Mouse (Mus musculus) kidney, adult 8-10 months (tissue): Measurements from ENCODE around the gene Haao.

Source experiments
- DNase-seq, 2 experiments: peaks; one replicate each; pipeline ENCODE4 v3.0.0; 2022

Haao gene

GRCm38 (mm10) chr17:83830616-83831292 lies 17.0 kb downstream of the Haao start:
- no peak for DNase-seq

- DNase-seq, result no peak
Observed at GRCm38 (mm10) chr17:83829356-83829755, 18.4 kb downstream of the Haao start.

GRCm38 (mm10) chr17:83823835-83824234 lies 23.9 kb downstream of the Haao start:
- DNase-seq, result no peak

- DNase-seq, result no peak
Observed at GRCm38 (mm10) chr17:83821876-83822275, 25.9 kb downstream of the Haao start.

- DNase-seq, result no peak
Observed at GRCm38 (mm10) chr17:83820701-83821100, 27.1 kb downstream of the Haao start.

GRCm38 (mm10) chr17:83819503-83819902 lies 28.3 kb downstream of the Haao start:
- no peak for DNase-seq

- no peak for DNase-seq
Observed at GRCm38 (mm10) chr17:83816996-83817395, 30.8 kb downstream of the Haao start.

GRCm38 (mm10) chr17:83813050-83813449 lies 34.7 kb downstream of the Haao start:
- no peak for DNase-seq

GRCm38 (mm10) chr17:83812200-83812944 lies 35.4 kb downstream of the Haao start:
- DNase-seq, result no peak

GRCm38 (mm10) chr17:83810285-83810684 lies 37.5 kb downstream of the Haao start:
- DNase-seq, result no peak

- DNase-seq, result no peak
Observed at GRCm38 (mm10) chr17:83809197-83809829, 38.5 kb downstream of the Haao start.

- DNase-seq, result no peak
Observed at GRCm38 (mm10) chr17:83808476-83809098, 39.2 kb downstream of the Haao start.

- peak; percentile 23 to 61 for DNase-seq
Observed at GRCm38 (mm10) chr17:83807778-83808398, 39.9 kb downstream of the Haao start.

- no peak for DNase-seq
Observed at GRCm38 (mm10) chr17:83807345-83807744, 40.4 kb downstream of the Haao start.

GRCm38 (mm10) chr17:83805078-83805477 lies 42.7 kb downstream of the Haao start:
- no peak for DNase-seq

- no peak for DNase-seq
Observed at GRCm38 (mm10) chr17:83803987-83804386, 43.8 kb downstream of the Haao start.

GRCm38 (mm10) chr17:83799506-83800050 lies 48.2 kb downstream of the Haao start:
- DNase-seq, result no peak

- DNase-seq, result no peak
Observed at GRCm38 (mm10) chr17:83795121-83795520, 52.6 kb downstream of the Haao start.

- DNase-seq, result no peak
Observed at GRCm38 (mm10) chr17:83792388-83792787, 55.4 kb downstream of the Haao start.

- DNase-seq, result no peak
Observed at GRCm38 (mm10) chr17:83790158-83790557, 57.6 kb downstream of the Haao start.

- DNase-seq, result no peak
Observed at GRCm38 (mm10) chr17:83786418-83786817, 61.3 kb downstream of the Haao start.

GRCm38 (mm10) chr17:83782740-83783139 lies 65.0 kb downstream of the Haao start:
- DNase-seq, result no peak
